Mouse (Mus musculus): ENCODE results near the gene Itga9.

Gene Itga9

DNA sequence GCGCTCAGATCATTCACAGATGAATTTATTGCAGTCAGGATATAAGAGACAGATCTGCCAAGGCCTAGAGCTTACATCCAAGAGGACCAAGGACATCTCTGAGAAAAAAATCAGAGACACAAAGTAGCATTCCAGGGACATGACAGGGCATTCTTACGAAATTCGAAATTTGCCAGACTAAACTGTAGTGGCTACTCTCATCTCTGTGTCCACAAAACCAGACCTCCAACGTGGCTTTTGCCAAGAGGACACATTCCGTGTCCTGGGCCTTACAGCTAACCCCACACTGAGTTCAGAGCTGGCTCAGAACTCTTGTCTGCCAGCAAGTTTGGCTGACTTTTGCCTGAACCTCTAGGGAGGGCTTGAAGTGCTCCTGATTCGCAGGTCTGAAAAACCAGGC lies 279.3 kb downstream of the Itga9 start:
- ChIA-PET CTCF (no interaction called here), POLR2A (no interaction called here)

DNA sequence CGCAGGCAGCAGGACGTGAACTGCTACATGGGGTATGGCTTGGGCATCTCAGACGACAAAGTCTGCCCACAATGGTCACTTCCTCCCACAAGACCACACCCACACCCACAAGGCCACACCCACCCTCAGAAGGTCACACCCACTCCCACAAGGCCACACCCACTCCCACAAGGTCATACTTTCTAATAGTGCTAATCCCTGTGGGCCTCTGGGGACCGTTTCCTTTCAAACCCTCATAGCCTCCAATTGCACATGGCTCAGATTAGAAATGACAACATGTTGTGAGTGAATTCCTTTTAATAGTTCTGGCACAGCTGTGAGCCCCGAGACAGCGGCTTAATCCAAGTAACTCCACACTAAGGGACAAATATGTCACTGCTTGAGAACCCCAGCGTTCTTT lies 280.7 kb downstream of the Itga9 start:
- CTCF ChIA-PET: interaction anchor here in 2 of 4 experiments (0.6 kb wide), 2 partner anchors 18 to 27 kb away, joined by 3 read pairs; no protein-coding TSS in a partner anchor
- POLR2A ChIA-PET: no interaction called here

DNA sequence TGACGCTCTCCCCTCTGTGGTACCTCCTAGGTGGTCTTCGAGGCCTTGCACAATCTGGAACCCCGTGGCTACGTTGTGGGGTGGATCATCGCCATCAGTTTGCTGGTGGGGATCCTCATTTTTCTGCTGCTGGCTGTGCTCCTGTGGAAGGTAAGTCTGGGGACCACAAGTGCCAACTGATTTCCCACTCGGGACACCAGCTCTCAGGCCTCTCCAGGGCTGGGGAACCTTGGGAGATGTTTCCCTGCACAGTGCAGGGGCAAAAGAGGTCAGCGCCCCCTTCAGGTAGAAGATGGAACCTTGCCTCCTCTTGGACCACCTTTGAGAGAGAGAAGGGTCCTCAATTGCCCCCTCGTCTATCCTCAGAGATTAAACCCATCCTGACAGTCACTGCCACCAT lies 281.2 kb downstream of the Itga9 start:
- CTCF ChIA-PET: interaction anchor here in 2 of 4 experiments (0.6 kb wide), 2 partner anchors 19 to 26 kb away, joined by 3 read pairs; no protein-coding TSS in a partner anchor

DNA sequence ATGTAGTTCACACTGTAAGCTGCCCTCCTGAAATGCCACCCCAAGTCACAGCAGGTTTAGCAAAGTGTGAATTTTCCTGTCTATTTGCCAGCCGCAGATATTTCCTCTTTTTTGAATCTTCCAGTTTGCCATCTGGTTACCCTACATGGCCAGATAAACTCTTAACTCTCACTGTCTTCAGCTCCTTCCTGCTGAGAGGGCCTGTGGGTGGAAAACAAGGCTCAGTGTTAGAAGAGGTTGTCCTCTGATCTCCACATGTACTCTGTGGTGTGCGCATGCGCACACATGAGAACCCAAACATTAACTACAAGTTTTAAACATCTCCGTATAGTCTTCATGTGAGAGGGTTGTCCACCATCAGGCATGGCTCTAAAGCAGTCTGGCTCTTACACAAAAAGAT lies 283.7 kb downstream of the Itga9 start:
- POLR2A ChIA-PET: no interaction called here
- CTCF ChIA-PET: no interaction called here

More for the DNA sequence above, 281.2 kb downstream of the Itga9 start:
- POLR2A ChIA-PET: no interaction called here

DNA sequence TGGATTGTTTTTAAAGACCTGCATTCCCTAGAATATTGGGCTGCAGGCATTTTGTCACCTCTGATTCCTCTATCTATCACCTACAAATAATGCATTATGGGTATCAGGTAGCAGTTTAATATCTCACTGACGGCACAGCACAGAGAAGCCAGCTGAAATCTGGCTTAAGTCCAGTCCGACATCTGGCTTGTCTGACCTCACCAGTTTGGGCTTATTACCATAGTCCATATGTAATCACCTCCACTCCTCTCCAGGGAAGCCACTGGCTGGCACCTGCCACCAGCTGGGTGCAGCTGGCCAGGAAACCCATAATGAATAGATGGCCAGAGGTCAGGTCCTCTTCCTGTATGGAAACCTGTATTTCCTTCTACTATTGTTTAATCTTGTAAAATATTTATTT lies 284.2 kb downstream of the Itga9 start:
- ChIA-PET CTCF (no interaction called here), POLR2A (no interaction called here)

DNA sequence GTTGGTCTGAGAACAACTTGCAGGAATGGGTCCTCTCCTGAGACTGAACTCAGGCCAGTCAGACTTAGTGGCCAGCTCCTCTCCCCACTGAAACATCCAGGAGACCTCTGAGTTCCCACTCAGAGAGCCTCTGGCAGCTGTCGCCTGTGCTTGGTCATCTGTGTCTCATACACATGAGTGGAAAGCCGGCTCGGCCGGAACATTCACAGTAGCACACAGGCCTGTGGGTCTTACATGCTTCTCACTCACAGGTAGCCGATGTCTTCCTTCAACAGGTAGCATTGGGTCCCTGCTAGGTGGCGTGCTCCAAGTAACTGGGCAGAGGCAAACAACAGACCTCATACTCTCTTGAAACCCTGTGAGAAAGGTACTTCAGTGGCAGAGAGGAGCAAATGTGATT lies 284.6 kb downstream of the Itga9 start:
- POLR2A ChIA-PET: no interaction called here
- CTCF ChIA-PET: no interaction called here

DNA sequence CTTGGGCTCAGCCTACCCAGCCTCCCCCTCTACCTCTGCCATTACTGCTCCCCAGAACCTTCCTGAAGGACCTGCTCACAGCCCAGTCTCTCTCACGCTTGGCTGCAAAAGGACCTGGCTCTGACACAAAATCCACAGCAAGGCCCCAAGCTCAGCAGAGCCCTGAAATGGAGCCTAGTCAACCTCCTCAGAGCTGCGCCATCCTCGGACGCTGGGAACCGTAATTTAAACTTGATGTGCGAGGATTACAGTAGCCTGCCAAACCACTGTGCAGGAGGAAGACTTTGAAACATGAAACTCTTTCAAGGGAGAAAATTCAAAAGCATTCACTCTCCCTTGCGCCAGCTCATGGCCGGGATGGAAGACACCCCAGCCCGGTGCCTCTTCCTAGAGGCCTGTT lies 285.1 kb downstream of the Itga9 start:
- ChIA-PET CTCF (no interaction called here), POLR2A (no interaction called here)

DNA sequence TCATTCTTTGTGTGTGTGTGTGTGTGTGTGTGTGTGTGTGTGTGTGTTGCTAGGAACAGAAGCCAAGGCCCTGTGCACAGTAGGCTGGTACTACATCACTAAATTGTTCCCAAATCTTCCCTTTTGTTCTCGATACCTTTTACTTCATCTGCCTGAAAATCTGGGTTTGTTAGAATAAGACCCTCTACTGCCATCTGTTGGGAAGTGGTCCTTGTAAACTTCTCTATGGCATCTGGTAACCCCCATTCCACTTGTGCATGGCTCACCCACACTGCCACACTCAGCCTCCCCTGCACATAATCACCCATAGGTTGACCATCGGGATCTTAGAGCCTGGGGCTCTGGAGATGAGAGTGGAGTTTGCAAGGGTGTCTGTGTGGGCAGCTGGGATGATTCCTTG lies 288.6 kb downstream of the Itga9 start:
- ChIA-PET CTCF (no interaction called here), POLR2A (no interaction called here)

DNA sequence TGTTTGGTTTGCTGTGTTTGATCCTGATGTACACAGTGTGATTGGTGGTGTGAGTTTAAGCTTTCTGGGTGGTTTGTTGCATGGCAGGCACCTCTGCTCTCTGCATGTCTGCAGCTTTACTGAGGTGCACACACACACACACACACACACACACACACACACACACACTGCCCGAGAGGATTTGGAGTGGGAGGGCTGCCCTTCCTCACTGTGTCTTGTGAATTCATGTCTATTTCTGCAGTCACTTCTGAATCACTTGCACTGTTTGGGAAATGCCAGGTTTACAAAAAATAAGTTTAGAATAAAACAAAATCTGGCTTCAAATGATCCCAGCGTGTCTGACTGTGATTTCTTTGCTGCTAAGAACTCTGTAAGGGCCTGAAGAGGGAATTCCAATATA lies 294.2 kb downstream of the Itga9 start:
- ChIA-PET POLR2A (interaction anchor here in 1 of 4 experiments (0.5 kb wide), 1 partner anchor 1097 kb away, joined by 5 read pairs; no protein-coding TSS in a partner anchor), CTCF (interaction anchor here in 1 of 4 experiments (0.5 to 0.6 kb wide), 2 partner anchors 10 to 90 kb away, joined by 3 read pairs; no protein-coding TSS in a partner anchor)

DNA sequence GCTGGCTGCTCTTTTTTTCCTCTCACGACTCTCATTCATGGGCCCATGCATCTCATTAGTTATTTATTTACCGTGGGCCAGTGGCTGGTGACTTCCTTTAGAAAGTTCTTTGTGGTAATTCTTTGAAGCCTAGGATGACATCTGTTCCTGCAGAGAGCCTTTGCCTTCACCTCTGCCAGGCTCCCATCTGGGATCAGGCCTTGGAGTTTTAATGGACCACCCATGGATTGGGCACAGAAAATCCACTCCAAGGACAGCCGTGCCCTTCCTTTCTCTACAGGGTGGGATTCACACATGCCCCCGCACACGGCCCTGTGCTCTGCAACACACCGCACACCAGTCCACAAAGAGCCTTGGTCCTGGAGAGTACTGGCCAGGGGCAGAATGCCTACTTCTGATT lies 295.4 kb downstream of the Itga9 start:
- CTCF ChIA-PET: no interaction called here
- POLR2A ChIA-PET: no interaction called here

DNA sequence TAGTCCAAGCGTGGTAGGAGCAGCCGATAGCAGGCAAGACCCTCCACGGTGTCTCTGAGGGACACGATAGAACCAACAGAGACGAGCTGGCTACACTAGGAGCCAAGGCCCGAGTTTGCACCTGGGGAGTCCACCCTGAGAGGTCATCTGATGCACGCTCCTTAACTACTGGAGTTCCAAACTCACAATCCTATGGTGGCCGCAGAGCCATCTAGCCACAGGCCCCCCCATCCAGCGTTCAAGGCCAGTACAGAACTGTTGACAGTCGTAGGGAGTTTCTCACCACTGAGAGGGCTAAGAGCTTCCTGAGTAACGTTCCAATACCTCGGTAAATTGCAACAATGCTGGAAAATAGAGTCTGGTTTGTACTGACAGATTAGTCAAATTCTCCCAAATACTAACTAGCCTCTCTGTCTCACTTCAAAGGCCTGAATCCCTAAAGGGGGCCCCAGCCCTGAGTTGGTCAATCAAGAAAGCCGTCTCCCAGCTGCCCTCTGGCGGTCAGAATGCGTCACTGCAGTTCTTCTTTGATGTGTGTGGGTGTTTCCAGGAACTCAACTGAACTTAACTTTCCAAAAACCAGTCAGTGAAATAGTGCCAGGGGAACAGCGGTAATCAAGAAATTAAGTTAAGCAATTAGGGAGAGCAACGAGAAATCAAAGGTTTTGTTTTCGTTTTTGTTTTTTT lies 301.6 kb downstream of the Itga9 start:
- ChIA-PET POLR2A (interaction anchor here in 2 of 4 experiments (0.5 to 1.3 kb wide), 4 partner anchors 9 to 319 kb away, joined by 3 to 4 read pairs (median 3); no protein-coding TSS in a partner anchor), CTCF (interaction anchor here (0.5 to 2.7 kb wide), 30 partner anchors 9 to 444 kb away, joined by 3 to 15 read pairs (median 4); partner anchors contain the start of gene Itga9 (in 1 of the 4))

DNA sequence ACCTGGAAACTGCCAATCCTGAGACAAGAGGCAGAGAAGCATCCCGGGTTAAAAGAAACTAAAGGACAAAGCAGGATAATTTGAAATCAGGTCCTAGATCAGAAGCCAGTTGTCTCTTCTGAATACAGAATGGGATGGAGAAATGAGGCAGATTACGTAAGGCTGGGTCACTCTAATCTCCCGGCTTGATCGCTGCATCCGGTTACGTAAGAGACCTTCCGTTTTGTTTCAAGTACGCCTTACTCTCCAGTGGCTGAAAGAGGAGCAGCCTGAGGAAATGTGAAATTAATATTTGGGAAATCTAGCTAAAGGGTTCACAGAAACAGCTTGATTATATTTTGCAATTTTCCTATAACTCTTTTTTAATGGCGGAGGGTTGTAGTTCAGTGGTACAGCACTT lies 306.6 kb downstream of the Itga9 start:
- CTCF ChIA-PET: no interaction called here
- POLR2A ChIA-PET: no interaction called here

DNA sequence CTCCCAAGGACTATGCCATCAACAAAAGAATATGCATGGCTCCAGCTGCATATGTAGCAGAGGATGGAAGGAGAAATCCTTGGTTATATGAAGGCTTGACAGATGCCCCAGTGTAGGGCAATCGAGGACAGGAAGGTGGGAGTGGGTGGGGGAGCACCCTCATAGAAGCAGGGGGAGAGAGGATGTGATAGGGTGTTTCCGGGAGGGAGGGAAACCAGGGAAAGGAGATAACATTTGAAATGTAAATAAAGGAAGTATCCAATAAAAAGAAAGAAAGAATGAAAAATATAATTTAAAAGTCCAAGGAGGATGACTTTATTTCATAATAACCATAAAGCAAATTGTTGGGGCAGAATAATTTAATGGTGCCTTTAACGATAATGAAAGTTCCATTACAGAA lies 307.1 kb downstream of the Itga9 start:
- ChIA-PET POLR2A (interaction anchor here in 1 of 4 experiments (0.9 to 1.7 kb wide), 2 partner anchors 11 to 134 kb away, joined by 8 to 9 read pairs; no protein-coding TSS in a partner anchor), CTCF (interaction anchor here in 3 of 4 experiments (0.7 to 1.5 kb wide), 5 partner anchors 12 to 427 kb away, joined by 3 to 10 read pairs (median 4); partner anchors contain the start of genes Ctdspl (in 1 of the 3) and Myd88 (in 1 of the 3))

DNA sequence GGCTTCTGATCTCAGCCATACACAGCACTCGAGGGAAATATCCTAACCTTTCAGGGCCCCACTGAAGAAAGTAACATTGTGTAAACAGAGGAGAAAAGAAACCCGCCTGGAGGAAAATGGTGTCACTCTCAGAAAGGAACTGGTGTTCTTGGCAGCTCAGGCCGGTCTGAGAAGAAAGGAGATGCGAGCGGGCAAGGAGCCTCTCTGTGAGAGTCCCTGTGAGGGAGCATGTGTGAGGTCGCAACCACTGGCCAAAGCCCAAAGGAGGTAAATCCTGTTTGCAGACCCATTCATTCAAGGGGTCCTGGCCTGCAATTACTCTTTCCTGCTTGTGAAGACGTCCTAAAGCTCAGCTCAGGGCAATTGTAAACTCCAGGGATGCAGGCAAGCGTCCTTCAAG lies 308.1 kb downstream of the Itga9 start:
- ChIA-PET CTCF (interaction anchor here (0.6 to 1.5 kb wide), 17 partner anchors 11 to 426 kb away, joined by 3 to 10 read pairs (median 4); partner anchors contain the start of genes Acaa1b (in 1 of the 4), Ctdspl (in 1 of the 4), Dlec1 (in 1 of the 4) and Myd88 (in 1 of the 4)), POLR2A (interaction anchor here in 2 of 4 experiments (0.6 to 1.7 kb wide), 6 partner anchors 10 to 486 kb away, joined by 3 to 10 read pairs (median 8); no protein-coding TSS in a partner anchor)

DNA sequence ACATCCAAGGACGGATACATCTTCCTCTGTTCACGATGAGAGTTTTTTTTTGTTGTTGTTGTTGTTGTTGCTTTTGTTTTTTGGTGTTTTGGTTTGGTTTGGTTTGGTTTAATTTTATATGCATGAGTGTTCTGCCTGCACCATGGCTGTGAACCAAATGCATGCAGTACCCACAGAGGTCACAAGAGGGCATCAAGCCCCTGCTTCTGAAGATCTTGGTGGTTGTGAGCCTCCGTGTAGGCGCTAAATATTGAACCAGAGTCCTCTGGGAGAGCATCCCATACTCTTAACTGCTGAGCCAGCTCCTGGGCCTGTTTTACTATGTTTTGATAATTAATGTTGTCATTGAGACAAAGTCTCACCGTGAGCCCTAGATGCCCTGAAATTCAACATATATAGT lies 308.8 kb downstream of the Itga9 start:
- ChIA-PET POLR2A (interaction anchor here in 1 of 4 experiments (1.3 to 1.7 kb wide), 2 partner anchors 9 to 307 kb away, joined by 4 to 8 read pairs; no protein-coding TSS in a partner anchor), CTCF (interaction anchor here (0.6 to 1.5 kb wide), 15 partner anchors 10 to 327 kb away, joined by 3 to 10 read pairs (median 3); partner anchors contain the start of genes Acaa1b (in 1 of the 4), Ctdspl (in 1 of the 4) and Dlec1 (in 1 of the 4))

DNA sequence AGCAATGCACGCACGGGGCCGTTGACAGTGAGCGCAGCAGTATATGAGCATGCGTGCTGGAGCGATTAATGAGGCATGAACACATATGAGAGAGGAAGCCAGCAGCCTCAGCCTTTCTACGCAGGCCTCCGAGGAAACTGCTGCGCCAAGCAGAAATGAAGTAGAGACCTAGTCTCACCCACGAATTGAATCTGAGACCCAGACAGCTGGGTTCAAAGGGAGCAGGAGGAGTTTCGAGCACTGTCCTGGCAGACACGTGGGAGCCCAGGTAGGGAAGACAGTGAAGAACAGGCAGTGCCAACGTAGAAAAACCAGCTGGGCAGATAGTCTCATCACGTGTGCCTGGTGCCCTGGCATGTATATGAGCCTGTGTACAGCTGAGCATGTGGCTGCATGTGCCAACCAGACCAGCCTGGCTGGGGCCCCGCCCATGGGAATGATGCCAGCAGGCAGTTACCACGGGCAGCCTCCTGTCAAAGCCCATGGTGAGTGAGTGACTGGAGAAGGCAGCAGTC lies 313.2 kb downstream of the Itga9 start:
- POLR2A ChIA-PET: interaction anchor here in 2 of 4 experiments (0.7 to 1.6 kb wide), 2 partner anchors 144 to 532 kb away, joined by 4 to 6 read pairs; no protein-coding TSS in a partner anchor
- CTCF ChIA-PET: interaction anchor here (0.7 to 2.0 kb wide), 13 partner anchors 49 to 476 kb away, joined by 3 to 27 read pairs (median 4); partner anchors contain the start of gene Dlec1 (in 1 of the 4)

DNA sequence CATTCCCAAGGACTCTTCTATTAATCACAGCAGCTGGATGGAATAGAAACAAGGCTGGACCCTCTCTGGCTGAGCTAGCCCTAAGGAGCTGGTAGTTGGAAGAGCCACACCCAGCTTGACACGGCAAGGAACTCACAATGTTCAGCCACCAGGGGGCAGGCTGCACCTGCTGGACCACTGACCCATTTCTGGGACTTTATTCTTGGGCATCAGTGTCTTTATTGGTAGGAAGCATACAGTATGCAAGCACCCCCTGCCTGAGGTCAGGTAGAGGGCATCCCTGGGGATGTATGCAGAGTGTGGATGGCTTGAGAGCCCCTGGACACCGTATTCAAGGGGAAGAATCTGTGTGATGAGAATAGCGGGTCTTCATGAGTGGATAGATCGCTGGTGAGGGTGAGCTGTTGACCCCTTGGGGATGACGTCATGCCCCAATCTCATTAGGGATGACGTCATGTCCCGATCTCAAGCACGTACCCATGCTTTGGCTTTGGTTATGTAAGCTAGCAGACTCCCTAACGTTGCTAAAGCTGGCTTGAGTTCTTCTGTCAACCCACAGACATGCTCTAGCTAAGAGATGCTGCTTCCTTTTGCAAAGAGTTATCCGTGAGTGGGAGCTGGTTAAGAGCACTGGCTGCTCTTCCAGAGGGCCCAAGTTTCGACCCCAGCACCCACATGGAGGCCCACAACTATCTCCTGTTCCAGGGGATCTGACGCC lies 314.5 kb downstream of the Itga9 start:
- ChIA-PET CTCF (interaction anchor here (0.6 to 2.0 kb wide), 81 partner anchors 9 to 831 kb away, joined by 3 to 27 read pairs (median 4); partner anchors contain the start of genes Dlec1 (in 3 of the 4), Myd88 (in 1 of the 4) and Vill (in 1 of the 4)), POLR2A (interaction anchor here in 3 of 4 experiments (0.8 to 1.6 kb wide), 4 partner anchors 143 to 402 kb away, joined by 3 to 6 read pairs (median 4); no protein-coding TSS in a partner anchor)

DNA sequence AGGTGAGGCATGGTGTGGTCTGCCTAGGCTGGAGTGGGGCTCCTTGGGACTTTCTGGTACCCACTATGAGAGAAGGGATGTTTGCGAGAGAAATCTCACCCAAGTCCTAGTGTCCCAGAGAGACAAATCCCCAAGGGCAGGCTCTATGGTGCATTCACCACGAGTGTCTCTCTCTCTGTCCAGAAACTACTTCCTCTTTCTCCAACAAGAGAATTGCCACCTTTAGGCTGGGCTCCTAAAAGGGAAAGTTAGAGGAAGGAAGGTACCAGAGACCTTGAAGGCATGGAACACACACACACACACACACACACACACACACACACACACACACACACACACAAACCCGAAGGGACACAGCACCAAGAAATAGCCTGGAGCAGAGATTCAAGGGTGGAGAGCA lies 315.4 kb downstream of the Itga9 start:
- ChIA-PET CTCF (interaction anchor here in 1 of 4 experiments (1.9 kb wide), 1 partner anchor 146 kb away, joined by 13 read pairs; no protein-coding TSS in a partner anchor), POLR2A (no interaction called here)

DNA sequence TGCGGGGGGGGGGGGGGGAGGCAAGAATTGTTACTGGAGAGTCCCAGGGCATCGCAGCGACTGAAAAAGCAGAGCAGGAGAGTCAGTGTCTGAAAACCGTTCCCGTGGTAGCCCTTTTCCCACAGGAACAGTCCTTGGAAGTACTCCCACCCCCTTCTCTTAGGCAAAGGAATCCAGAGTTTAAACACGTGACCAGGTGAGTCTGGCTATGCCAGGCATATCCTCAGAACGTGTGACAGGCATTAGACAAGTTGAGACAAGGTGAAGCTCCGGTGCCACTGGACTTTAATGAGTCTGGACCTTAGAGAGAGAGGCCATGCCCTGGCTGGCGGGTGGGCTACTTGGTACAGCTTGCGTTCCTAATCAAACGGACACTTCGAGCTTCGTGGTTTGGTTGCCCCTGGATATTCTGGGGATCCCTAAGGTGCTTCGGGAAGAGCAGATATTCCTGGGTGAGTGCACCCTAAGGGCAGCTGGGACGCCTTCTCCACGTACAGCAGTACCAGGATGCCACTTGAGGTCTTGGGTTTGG lies 318.1 kb downstream of the Itga9 start:
- POLR2A ChIA-PET: interaction anchor here (0.6 to 2.3 kb wide), 26 partner anchors 9 to 646 kb away, joined by 3 to 10 read pairs (median 3); partner anchors contain the start of genes Dlec1 (in 1 of the 4), Oxsr1 (in 1 of the 4) and Plcd1 (in 1 of the 4)
- CTCF ChIA-PET: interaction anchor here in 2 of 4 experiments (0.7 to 1.9 kb wide), 9 partner anchors 9 to 183 kb away, joined by 3 to 10 read pairs (median 3); no protein-coding TSS in a partner anchor
